Mouse (Mus musculus): ENCODE measurements around the gene Ccna1. TPM values are rescaled to one million over a fixed set of nuclear protein-coding genes. Genes with fewer than 3 reads are reported as not detected.

Ccna1 gene
- polyA plus RNA-seq, 1 experiment = not detected

- Histone ChIP-seq H3K4me1 (ENCODE audit: control insufficient read depth, insufficient read depth, low read length) (no peaks in the 10 kb centered on the region), H3K36me3 (ENCODE audit: control insufficient read depth, insufficient read depth, low read length) (no peaks in the 10 kb centered on the region), H3K4me3 (ENCODE audit: insufficient read depth, low read depth, low read length) (no peak overlapping the region), H3K27me3 (replicated peaks; ENCODE audit: control insufficient read depth, insufficient read depth, low read length) (no peaks in the 10 kb centered on the region), H3K27ac (ENCODE audit: insufficient read depth, low read depth, low read length) (no peak overlapping the region)
- no peak for DNase-seq
- TF ChIP-seq CTCF (conservative IDR thresholded peaks at IDR 0.05; ENCODE audit: insufficient read depth, insufficient read length, low read depth, low read length) (no peak), POLR2A (IDR thresholded peaks at IDR 0.05; ENCODE audit: low read depth, low read length) (no peak)
- WGBS = 73% methylated on average over 6 of the region's 6 CpGs
Observed at GRCm38 (mm10) chr3:55008965-55009741, 46.1 kb downstream of the Ccna1 start.

- H3K36me3 ChIP-seq (ENCODE audit: control insufficient read depth, insufficient read depth, low read length) = no peaks in the 10 kb centered on the region
- no peaks in the 10 kb centered on the region for H3K27me3 ChIP-seq (replicated peaks; ENCODE audit: control insufficient read depth, insufficient read depth, low read length)
- H3K27ac ChIP-seq (ENCODE audit: insufficient read depth, low read depth, low read length) = no peak overlapping the region
- DNase-seq = no peak
- no peak overlapping the region for H3K4me3 ChIP-seq (ENCODE audit: insufficient read depth, low read depth, low read length)
- TF ChIP-seq POLR2A (IDR thresholded peaks at IDR 0.05; ENCODE audit: low read depth, low read length) = no peak
- TF ChIP-seq CTCF (conservative IDR thresholded peaks at IDR 0.05; ENCODE audit: insufficient read depth, insufficient read length, low read depth, low read length) = no peak
- no peaks in the 10 kb centered on the region for H3K4me1 ChIP-seq (ENCODE audit: control insufficient read depth, insufficient read depth, low read length)
- WGBS = 74% methylated on average over 4 of the region's 4 CpGs
Observed at GRCm38 (mm10) chr3:55004036-55004435, 51.3 kb downstream of the Ccna1 start.

GRCm38 (mm10) chr3:55001677-55002076 lies 53.6 kb downstream of the Ccna1 start:
- no peak for DNase-seq
- Histone ChIP-seq H3K4me1 (ENCODE audit: control insufficient read depth, insufficient read depth, low read length) (no peaks in the 10 kb centered on the region), H3K27me3 (replicated peaks; ENCODE audit: control insufficient read depth, insufficient read depth, low read length) (no peaks in the 10 kb centered on the region), H3K36me3 (ENCODE audit: control insufficient read depth, insufficient read depth, low read length) (no peaks in the 10 kb centered on the region), H3K27ac (ENCODE audit: insufficient read depth, low read depth, low read length) (no peak overlapping the region), H3K4me3 (ENCODE audit: insufficient read depth, low read depth, low read length) (no peak overlapping the region)
- TF ChIP-seq POLR2A (IDR thresholded peaks at IDR 0.05; ENCODE audit: low read depth, low read length) (no peak), CTCF (conservative IDR thresholded peaks at IDR 0.05; ENCODE audit: insufficient read depth, insufficient read length, low read depth, low read length) (no peak)
- 68% methylated on average over 4 of the region's 4 CpGs for WGBS

Other genes starting within 250 kb of the Ccna1 start
- gene Rfxap, start 247.7 kb downstream of the Ccna1 start, polyA plus RNA-seq (2012; rRNA removed) = 13.3 and 16.7 TPM in 2 replicates
- not detected in 2 replicates for gene Sertm1, start 139.6 kb downstream of the Ccna1 start, polyA plus RNA-seq (2012; rRNA removed)
- 10.1 and 10.9 TPM in 2 replicates for gene Spg20, start 56.6 kb upstream of the Ccna1 start, polyA plus RNA-seq (2012; rRNA removed)
- gene Ccdc169, start 81.8 kb upstream of the Ccna1 start, polyA plus RNA-seq (2012; rRNA removed) = 0.16 and 0.23 TPM in 2 replicates
- gene Sohlh2, start 126.5 kb upstream of the Ccna1 start, polyA plus RNA-seq (2012; rRNA removed) = not detected in 2 replicates
- 0.68 and 1.1 TPM in 2 replicates for gene Dclk1, start 186.9 kb upstream of the Ccna1 start, polyA plus RNA-seq (2012; rRNA removed)